Mouse (Mus musculus): ENCODE measurements around the gene Gcnt4. TPM values are rescaled to one million over a fixed set of nuclear protein-coding genes. Genes with fewer than 3 reads are reported as not detected.

Gene Gcnt4
- polyA plus RNA-seq, 1 experiment, result 12.0 TPM

GRCm38 (mm10) chr13:96966210-96967089 is 42.0 kb downstream of the Gcnt4 start:
- TF ChIP-seq POLR2A (IDR thresholded peaks at IDR 0.05; ENCODE audit: low read depth, low read length) (no peak), CTCF (IDR thresholded peaks at IDR 0.05; ENCODE audit: extremely low read depth, insufficient read length, insufficient replicate concordance, low read depth, low read length) (no peak)
- H3K27ac ChIP-seq (ENCODE audit: insufficient read depth, low read depth, low read length), result no peak overlapping the region
- H3K4me3 ChIP-seq (ENCODE audit: low read depth, low read length), result no peak overlapping the region
- H3K4me1 ChIP-seq (ENCODE audit: control insufficient read depth, insufficient read depth, insufficient read length, low read length), result no peaks in the 10 kb centered on the region
- no peaks in the 10 kb centered on the region for H3K27me3 ChIP-seq (ENCODE audit: control insufficient read depth, insufficient read depth, low read length)
- 68% methylated on average over 15 of the region's 15 CpGs for WGBS
- no peaks in the 10 kb centered on the region for H3K36me3 ChIP-seq (ENCODE audit: control insufficient read depth, insufficient read depth, low read length)

GRCm38 (mm10) chr13:96967091-96967490 is 42.6 kb downstream of the Gcnt4 start:
- H3K36me3 ChIP-seq (ENCODE audit: control insufficient read depth, insufficient read depth, low read length), result no peaks in the 10 kb centered on the region
- H3K4me3 ChIP-seq (ENCODE audit: low read depth, low read length), result no peak overlapping the region
- no peak overlapping the region for H3K27ac ChIP-seq (ENCODE audit: insufficient read depth, low read depth, low read length)
- H3K4me1 ChIP-seq (ENCODE audit: control insufficient read depth, insufficient read depth, insufficient read length, low read length), result no peaks in the 10 kb centered on the region
- no peaks in the 10 kb centered on the region for H3K27me3 ChIP-seq (ENCODE audit: control insufficient read depth, insufficient read depth, low read length)
- 75% methylated on average over 5 of the region's 5 CpGs for WGBS
- TF ChIP-seq POLR2A (IDR thresholded peaks at IDR 0.05; ENCODE audit: low read depth, low read length) (no peak), CTCF (IDR thresholded peaks at IDR 0.05; ENCODE audit: extremely low read depth, insufficient read length, insufficient replicate concordance, low read depth, low read length) (no peak)

GRCm38 (mm10) chr13:96967822-96968221 is 43.3 kb downstream of the Gcnt4 start:
- Histone ChIP-seq H3K4me3 (ENCODE audit: low read depth, low read length) (no peak overlapping the region), H3K36me3 (ENCODE audit: control insufficient read depth, insufficient read depth, low read length) (no peaks in the 10 kb centered on the region), H3K27me3 (ENCODE audit: control insufficient read depth, insufficient read depth, low read length) (no peaks in the 10 kb centered on the region), H3K4me1 (ENCODE audit: control insufficient read depth, insufficient read depth, insufficient read length, low read length) (no peaks in the 10 kb centered on the region), H3K27ac (ENCODE audit: insufficient read depth, low read depth, low read length) (no peak overlapping the region)
- WGBS, result 58% methylated on average over 2 of the region's 2 CpGs
- TF ChIP-seq CTCF (IDR thresholded peaks at IDR 0.05; ENCODE audit: extremely low read depth, insufficient read length, insufficient replicate concordance, low read depth, low read length) (no peak), POLR2A (IDR thresholded peaks at IDR 0.05; ENCODE audit: low read depth, low read length) (no peak)

- Histone ChIP-seq H3K4me3 (ENCODE audit: low read depth, low read length) (no peak overlapping the region), H3K36me3 (ENCODE audit: control insufficient read depth, insufficient read depth, low read length) (no peaks in the 10 kb centered on the region), H3K27ac (ENCODE audit: insufficient read depth, low read depth, low read length) (no peak overlapping the region), H3K4me1 (ENCODE audit: control insufficient read depth, insufficient read depth, insufficient read length, low read length) (no peaks in the 10 kb centered on the region), H3K27me3 (ENCODE audit: control insufficient read depth, insufficient read depth, low read length) (peaks cover 5% of the 10 kb centered on the region; the same call in 1 of the 2 replicates)
- WGBS, result 84% methylated on average over 4 of the region's 4 CpGs
- TF ChIP-seq CTCF (IDR thresholded peaks at IDR 0.05; ENCODE audit: extremely low read depth, insufficient read length, insufficient replicate concordance, low read depth, low read length), result no peak
- TF ChIP-seq POLR2A (IDR thresholded peaks at IDR 0.05; ENCODE audit: low read depth, low read length), result no peak
Observed at GRCm38 (mm10) chr13:96971076-96971475, 46.6 kb downstream of the Gcnt4 start.

- peaks cover 5% of the 10 kb centered on the region; the same call in 1 of the 2 replicates for H3K27me3 ChIP-seq (ENCODE audit: control insufficient read depth, insufficient read depth, low read length)
- no peaks in the 10 kb centered on the region for H3K36me3 ChIP-seq (ENCODE audit: control insufficient read depth, insufficient read depth, low read length)
- H3K4me3 ChIP-seq (ENCODE audit: low read depth, low read length), result no peak overlapping the region
- WGBS, result 36% methylated on average over 9 of the region's 9 CpGs
- no peaks in the 10 kb centered on the region for H3K4me1 ChIP-seq (ENCODE audit: control insufficient read depth, insufficient read depth, insufficient read length, low read length)
- H3K27ac ChIP-seq (ENCODE audit: insufficient read depth, low read depth, low read length), result no peak overlapping the region
- TF ChIP-seq POLR2A (IDR thresholded peaks at IDR 0.05; ENCODE audit: low read depth, low read length) (no peak), CTCF (IDR thresholded peaks at IDR 0.05; ENCODE audit: extremely low read depth, insufficient read length, insufficient replicate concordance, low read depth, low read length) (no peak)
Observed at GRCm38 (mm10) chr13:96971861-96972282, 47.4 kb downstream of the Gcnt4 start.

GRCm38 (mm10) chr13:96973318-96973717 is 48.8 kb downstream of the Gcnt4 start:
- Histone ChIP-seq H3K4me1 (ENCODE audit: control insufficient read depth, insufficient read depth, insufficient read length, low read length) (no peaks in the 10 kb centered on the region), H3K27me3 (ENCODE audit: control insufficient read depth, insufficient read depth, low read length) (peaks cover 5% of the 10 kb centered on the region; the same call in 1 of the 2 replicates), H3K4me3 (ENCODE audit: low read depth, low read length) (no peak overlapping the region), H3K36me3 (ENCODE audit: control insufficient read depth, insufficient read depth, low read length) (no peaks in the 10 kb centered on the region), H3K27ac (ENCODE audit: insufficient read depth, low read depth, low read length) (no peak overlapping the region)
- TF ChIP-seq POLR2A (IDR thresholded peaks at IDR 0.05; ENCODE audit: low read depth, low read length) (no peak), CTCF (IDR thresholded peaks at IDR 0.05; ENCODE audit: extremely low read depth, insufficient read length, insufficient replicate concordance, low read depth, low read length) (no peak)
- WGBS, result 80% methylated on average over 4 of the region's 4 CpGs

GRCm38 (mm10) chr13:96976986-96977595 is 52.6 kb downstream of the Gcnt4 start:
- Histone ChIP-seq H3K4me3 (ENCODE audit: low read depth, low read length) (no peak overlapping the region), H3K4me1 (ENCODE audit: control insufficient read depth, insufficient read depth, insufficient read length, low read length) (peaks cover 4% of the 10 kb centered on the region; the same call in 1 of the 2 replicates), H3K27me3 (ENCODE audit: control insufficient read depth, insufficient read depth, low read length) (peaks cover 5% of the 10 kb centered on the region; the same call in 1 of the 2 replicates), H3K36me3 (ENCODE audit: control insufficient read depth, insufficient read depth, low read length) (no peaks in the 10 kb centered on the region), H3K27ac (ENCODE audit: insufficient read depth, low read depth, low read length) (no peak overlapping the region)
- TF ChIP-seq POLR2A (IDR thresholded peaks at IDR 0.05; ENCODE audit: low read depth, low read length) (no peak), CTCF (IDR thresholded peaks at IDR 0.05; ENCODE audit: extremely low read depth, insufficient read length, insufficient replicate concordance, low read depth, low read length) (no peak)
- WGBS, result 86% methylated on average over 6 of the region's 6 CpGs
